Mouse (Mus musculus): ENCODE results near the gene Wdr73.
A peak's percentile ranks its signal among the peaks of the same experiment; 100 is the strongest.
"Not testable (repeated sequence)": the region's sequence is repeated elsewhere in the genome, so short reads cannot be mapped to it uniquely, and the experiment has no call there.

The Wdr73 gene

GRCm38 (mm10) chr7:80900944-80901501, at the start of gene Wdr73:
Gene Wdr73, minus strand, starts transcription at chr7:80901269.
- DNase-seq (ENCODE audit: low spot score): peak; percentile 92

- peak; percentile 95 for DNase-seq (ENCODE audit: low spot score)
Measured at GRCm38 (mm10) chr7:80947445-80948350, 46.6 kb upstream of the Wdr73 start, which contains the start of gene Sec11a. Gene Sec11a, minus strand, starts transcription at chr7:80947780.

DNA sequence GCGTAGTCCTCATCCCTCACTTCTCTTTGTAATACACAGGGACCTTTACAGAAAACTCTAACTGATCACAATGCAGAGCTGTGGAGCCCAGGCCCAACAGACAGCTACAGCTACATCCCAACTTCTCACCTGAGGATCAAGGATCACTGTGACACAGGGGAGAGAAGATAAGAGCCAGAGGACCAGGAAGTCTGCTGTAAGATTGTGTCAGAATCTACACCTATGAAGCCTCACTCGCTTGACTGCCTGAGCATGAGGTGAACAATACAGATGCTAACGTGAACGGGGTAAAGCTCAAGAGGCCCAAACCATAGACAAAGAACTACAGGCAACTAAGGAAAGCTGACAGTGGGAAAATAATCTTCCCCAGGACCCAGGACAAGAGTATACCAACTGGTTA, 38.7 kb upstream of the Wdr73 start:
- no peak for DNase-seq (ENCODE audit: low spot score)

DNA sequence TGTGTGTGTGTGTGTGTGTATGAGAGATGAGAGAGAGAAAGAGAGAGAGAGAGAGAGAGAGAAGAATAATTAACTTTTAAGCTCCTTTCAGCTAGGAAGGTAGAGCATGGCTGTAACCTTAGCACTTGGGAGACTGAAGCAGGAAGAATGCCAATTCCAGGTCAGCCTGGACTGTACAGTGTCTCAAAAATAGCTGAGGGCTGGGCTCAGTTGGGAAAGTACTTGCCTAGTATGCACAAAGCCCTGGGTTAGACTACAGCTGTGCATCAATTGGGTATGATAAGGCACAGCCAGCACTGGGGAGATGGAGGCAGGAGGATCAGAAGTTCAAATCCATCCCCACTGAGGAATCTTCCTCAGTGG, 36.2 kb upstream of the Wdr73 start:
- not testable (repeated sequence) for DNase-seq (ENCODE audit: low spot score)

DNA sequence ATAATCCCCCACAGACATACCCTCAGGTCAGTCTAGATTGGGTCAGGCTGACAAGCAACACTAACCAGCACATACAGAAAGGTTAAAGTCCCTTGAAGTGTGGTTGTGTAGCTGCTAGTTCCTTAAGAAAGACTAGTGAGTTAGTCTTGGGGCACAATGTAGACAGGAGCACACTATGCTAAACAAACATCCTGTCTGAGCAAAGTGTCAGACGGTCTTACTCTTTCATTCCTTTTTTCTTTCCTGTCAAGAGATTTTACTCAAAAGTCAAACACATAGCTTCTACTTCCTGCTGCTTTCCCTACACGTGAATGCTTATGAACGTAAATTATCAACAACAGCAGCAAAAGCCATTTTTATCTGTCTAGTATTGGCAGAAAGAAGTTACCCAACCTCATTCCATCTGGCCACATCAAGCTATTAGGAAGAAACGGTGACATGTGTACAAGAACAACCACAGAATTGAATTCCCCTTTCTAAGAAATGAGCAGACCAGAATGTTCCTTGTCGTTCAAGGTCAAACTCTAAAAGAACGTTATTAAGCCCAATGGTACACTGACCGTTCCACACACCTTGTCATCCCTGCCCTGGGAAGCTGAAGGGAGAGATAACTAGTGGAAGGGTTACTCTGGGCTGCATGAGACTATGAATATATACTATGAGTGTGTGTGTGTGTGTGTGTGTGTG, 35.7 kb upstream of the Wdr73 start:
- DNase-seq (ENCODE audit: low spot score): not testable (repeated sequence)

GRCm38 (mm10) chr7:80935834-80936233, 34.8 kb upstream of the Wdr73 start:
- no peak for DNase-seq (ENCODE audit: low spot score)

- DNase-seq (ENCODE audit: low spot score): no peak
Measured at GRCm38 (mm10) chr7:80932777-80933176, 31.7 kb upstream of the Wdr73 start.

- DNase-seq (ENCODE audit: low spot score): no peak
Measured at GRCm38 (mm10) chr7:80931618-80932207, 30.6 kb upstream of the Wdr73 start.

- DNase-seq (ENCODE audit: low spot score): no peak
Measured at GRCm38 (mm10) chr7:80923165-80923564, 22.1 kb upstream of the Wdr73 start.

- no peak for DNase-seq (ENCODE audit: low spot score)
Measured at GRCm38 (mm10) chr7:80919647-80920008, 18.6 kb upstream of the Wdr73 start.

GRCm38 (mm10) chr7:80918982-80919646, 18.0 kb upstream of the Wdr73 start:
- DNase-seq (ENCODE audit: low spot score): no peak

DNA sequence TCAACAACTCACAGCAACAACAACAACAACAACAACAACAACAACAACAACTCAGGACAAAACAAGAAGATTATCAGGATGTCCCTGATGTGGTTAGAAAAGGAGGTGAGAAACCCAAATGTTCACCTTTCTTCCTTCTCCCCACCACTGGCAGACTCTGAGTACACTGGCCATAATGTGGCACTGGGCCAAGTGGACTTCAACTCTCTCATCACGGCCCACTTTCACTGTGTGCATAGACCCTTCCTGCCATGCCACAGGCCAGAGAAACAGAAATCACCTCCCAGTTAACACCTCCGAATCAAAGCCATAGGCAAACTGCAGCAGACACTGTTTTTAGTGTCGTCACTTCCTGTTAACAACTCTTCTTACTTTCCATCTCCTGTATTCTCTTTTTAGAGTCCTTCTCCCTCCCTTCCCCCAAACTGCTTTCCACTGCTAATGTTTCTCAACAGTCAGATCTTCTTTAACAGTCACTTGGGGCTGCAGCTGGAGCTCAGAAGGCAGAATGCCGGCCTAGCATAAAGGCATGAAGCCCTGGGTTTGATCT, 16.9 kb upstream of the Wdr73 start:
- DNase-seq (ENCODE audit: low spot score): no peak

DNA sequence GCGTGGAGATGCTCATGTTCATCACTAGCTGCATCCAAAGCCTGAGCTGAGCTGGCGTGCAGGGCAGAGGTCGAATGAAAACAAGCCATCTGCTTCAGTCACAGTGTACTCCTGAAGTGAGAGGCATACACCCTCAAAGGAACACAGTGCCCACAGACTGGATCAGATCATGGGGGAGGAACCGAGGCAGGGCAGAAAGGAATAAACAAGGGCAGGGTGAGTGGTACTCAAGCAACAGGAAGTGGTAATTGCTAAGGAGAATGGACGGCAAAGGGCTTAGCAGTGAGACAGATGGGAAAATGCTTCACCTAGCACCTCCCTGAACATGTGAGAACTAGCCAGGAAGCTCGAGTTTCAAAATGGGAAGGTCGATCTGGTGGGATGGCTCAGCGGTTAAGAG, 11.4 kb upstream of the Wdr73 start:
- no peak for DNase-seq (ENCODE audit: low spot score)

GRCm38 (mm10) chr7:80911053-80911452, 10.0 kb upstream of the Wdr73 start:
- DNase-seq (ENCODE audit: low spot score): no peak

- peak; percentile 53 for DNase-seq (ENCODE audit: low spot score)
Measured at GRCm38 (mm10) chr7:80904921-80905515, 3.9 kb upstream of the Wdr73 start, which contains the start of gene Nmb. Gene Nmb, minus strand, starts transcription at chr7:80905076.

- DNase-seq (ENCODE audit: low spot score): no peak
Measured at GRCm38 (mm10) chr7:80903625-80904422, 2.8 kb upstream of the Wdr73 start.

GRCm38 (mm10) chr7:80901541-80902274, 639 bp upstream of the Wdr73 start:
- no peak for DNase-seq (ENCODE audit: low spot score)

- DNase-seq (ENCODE audit: low spot score): no peak
Measured at GRCm38 (mm10) chr7:80897721-80898120, 3.3 kb downstream of the Wdr73 start.

- DNase-seq (ENCODE audit: low spot score): no peak
Measured at GRCm38 (mm10) chr7:80897134-80897533, 3.9 kb downstream of the Wdr73 start.
